Mouse (Mus musculus) embryonic facial prominence, embryonic 15.5 days (tissue): ENCODE measurements around the gene Samd4. TPM values are rescaled to one million over a fixed set of nuclear protein-coding genes. Genes with fewer than 3 reads are reported as not detected.
A peak's percentile ranks its signal among the peaks of the same experiment; 100 is the strongest.

Experiments
- ATAC-seq: fragments of 200-750 bp; cut with Nextera tagmentation; 2 replicates; pipeline ENCODE4 v1.8.0; 2017; ENCODE audit warnings: low read depth, moderate TSS enrichment; ENCODE audit not compliant: insufficient number of reproducible peaks, low FRiP score, low TSS enrichment
- H3K27ac ChIP-seq: fragments of 300-500 bp; sonication (generic); replicated peaks from 2 replicates; pipeline ENCODE4 v1.5.1; 2015; ENCODE audit warnings: mild to moderate bottlenecking, inconsistent platforms
- H3K27me3 ChIP-seq: fragments of 300-500 bp; sonication (generic); 2 replicates; pipeline ENCODE4 v1.6.1; 2015; ENCODE audit warnings: inconsistent platforms
- H3K36me3 ChIP-seq: fragments of 300-500 bp; sonication (generic); 2 replicates; pipeline ENCODE4 v1.6.1; 2015; ENCODE audit warnings: mild to moderate bottlenecking, inconsistent platforms
- H3K4me1 ChIP-seq: fragments of 300-500 bp; sonication (generic); 2 replicates; pipeline ENCODE4 v1.6.1; 2015; ENCODE audit warnings: inconsistent platforms
- H3K4me2 ChIP-seq: fragments of 300-500 bp; sonication (generic); replicated peaks from 2 replicates; pipeline ENCODE4 v1.6.1; 2015; ENCODE audit warnings: mild to moderate bottlenecking, inconsistent platforms
- H3K4me3 ChIP-seq: fragments of 300-500 bp; sonication (generic); replicated peaks from 2 replicates; pipeline ENCODE4 v1.5.1; 2015; ENCODE audit warnings: mild to moderate bottlenecking, inconsistent platforms
- H3K9ac ChIP-seq: fragments of 300-500 bp; sonication (generic); 2 replicates; pipeline ENCODE4 v1.6.1; 2015; ENCODE audit warnings: inconsistent platforms
- H3K9me3 ChIP-seq: fragments of 300-500 bp; sonication (generic); replicated peaks from 2 replicates; pipeline ENCODE4 v1.6.1; 2016; ENCODE audit warnings: inconsistent platforms
- WGBS: fragments of 180-500 bp; shearing (Covaris S2); methylation state at CpG from one replicate; pipeline ENCODE4 v1.1.7; 2015; 5-methylcytosine and 5-hydroxymethylcytosine counted together
- polyA plus RNA-seq: library from polyadenylated mRNA; unstranded; fragments of >200 nt; fragmentation: Nextera tagmentation; extraction: Ambion mirVana; gene quantifications from 2 replicates; pipeline ENCODE4 v1.2.1, GENCODE M21; 2015

Gene Samd4
- polyA plus RNA-seq, 1 experiment from 2014 or later, result 14.6 TPM

DNA sequence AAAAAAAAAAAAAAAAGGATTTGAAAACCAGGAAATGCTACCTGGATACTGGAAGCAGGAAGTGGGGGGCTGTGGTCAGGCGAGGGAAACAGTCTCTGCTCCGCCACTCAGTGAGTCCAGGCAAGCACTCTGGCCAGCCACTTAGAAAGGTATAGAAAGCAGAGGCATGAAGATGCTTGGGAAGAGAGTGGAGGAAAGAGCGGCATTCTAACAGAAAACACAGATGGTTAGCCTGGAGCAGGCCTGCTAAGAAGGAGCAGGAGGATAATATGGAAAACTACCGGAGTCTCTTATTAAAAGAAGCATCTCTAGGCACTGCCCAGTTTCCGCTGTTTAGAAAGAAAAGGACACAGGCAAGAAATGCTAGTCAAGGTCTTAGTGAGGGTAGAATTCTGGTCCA, 150.8 kb downstream of the Samd4 start:
- Histone ChIP-seq H3K36me3 (no peaks in the 10 kb centered on the region), H3K4me2 (no peak overlapping the region), H3K27ac (no peak overlapping the region), H3K9ac (no peak overlapping the region), H3K9me3 (no peaks in the 10 kb centered on the region), H3K4me1 (no peaks in the 10 kb centered on the region), H3K4me3 (no peak overlapping the region), H3K27me3 (no peaks in the 10 kb centered on the region)
- ATAC-seq, result no peak
- WGBS, result 84% methylated on average over 5 of the region's 5 CpGs

DNA sequence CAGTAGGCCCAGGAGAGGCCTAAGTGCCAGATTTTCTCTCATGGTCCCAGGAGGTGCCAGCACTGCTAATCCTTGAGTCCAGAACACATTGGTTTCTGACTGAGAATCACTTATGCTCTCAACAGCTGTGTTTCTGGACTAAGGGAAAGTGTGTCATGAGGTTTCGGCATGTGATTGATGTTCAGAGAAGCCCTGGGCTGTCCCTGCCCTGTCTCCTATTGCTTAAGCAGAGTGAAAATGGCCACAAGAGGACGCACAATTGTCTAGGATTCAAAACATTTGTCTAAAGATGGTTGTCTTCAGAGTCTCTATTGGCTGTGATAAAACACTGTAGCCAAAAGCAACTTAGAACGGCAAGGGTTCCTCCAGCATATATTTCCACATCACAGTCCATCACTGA, 159.0 kb downstream of the Samd4 start:
- ATAC-seq, result no peak
- H3K4me3 ChIP-seq, result no peak overlapping the region
- no peaks in the 10 kb centered on the region for H3K9me3 ChIP-seq
- no peak overlapping the region for H3K27ac ChIP-seq
- 88% methylated on average over 3 of the region's 3 CpGs for WGBS
- no peaks in the 10 kb centered on the region for H3K36me3 ChIP-seq
- no peak overlapping the region for H3K9ac ChIP-seq
- no peak overlapping the region for H3K4me2 ChIP-seq
- H3K4me1 ChIP-seq, result no peaks in the 10 kb centered on the region
- H3K27me3 ChIP-seq, result no peaks in the 10 kb centered on the region

DNA sequence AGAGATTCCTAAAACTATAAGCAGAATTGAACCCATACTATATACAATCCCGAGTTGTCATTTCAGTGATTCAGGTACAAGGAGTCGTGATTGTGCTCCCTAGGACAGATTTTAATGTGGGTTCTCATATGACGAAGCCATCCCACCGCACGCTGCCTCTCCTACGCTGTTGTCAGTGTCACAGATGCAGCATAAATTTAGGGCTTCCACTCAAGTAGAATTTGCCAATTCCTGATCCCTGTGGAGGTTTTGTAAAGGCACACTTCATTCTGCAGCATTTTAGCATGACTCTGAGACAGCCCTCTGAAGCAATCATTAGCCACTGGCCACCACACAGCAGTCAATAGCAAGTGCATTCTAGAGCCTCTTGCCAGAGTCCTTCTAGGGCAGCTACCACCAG, 166.4 kb downstream of the Samd4 start:
- Histone ChIP-seq H3K9ac (no peak overlapping the region), H3K9me3 (no peaks in the 10 kb centered on the region), H3K4me3 (no peak overlapping the region), H3K27me3 (no peaks in the 10 kb centered on the region), H3K36me3 (no peaks in the 10 kb centered on the region), H3K27ac (no peak overlapping the region), H3K4me2 (no peak overlapping the region), H3K4me1 (no peaks in the 10 kb centered on the region)
- no peak for ATAC-seq
- 89% methylated on average over 6 of the region's 6 CpGs for WGBS

DNA sequence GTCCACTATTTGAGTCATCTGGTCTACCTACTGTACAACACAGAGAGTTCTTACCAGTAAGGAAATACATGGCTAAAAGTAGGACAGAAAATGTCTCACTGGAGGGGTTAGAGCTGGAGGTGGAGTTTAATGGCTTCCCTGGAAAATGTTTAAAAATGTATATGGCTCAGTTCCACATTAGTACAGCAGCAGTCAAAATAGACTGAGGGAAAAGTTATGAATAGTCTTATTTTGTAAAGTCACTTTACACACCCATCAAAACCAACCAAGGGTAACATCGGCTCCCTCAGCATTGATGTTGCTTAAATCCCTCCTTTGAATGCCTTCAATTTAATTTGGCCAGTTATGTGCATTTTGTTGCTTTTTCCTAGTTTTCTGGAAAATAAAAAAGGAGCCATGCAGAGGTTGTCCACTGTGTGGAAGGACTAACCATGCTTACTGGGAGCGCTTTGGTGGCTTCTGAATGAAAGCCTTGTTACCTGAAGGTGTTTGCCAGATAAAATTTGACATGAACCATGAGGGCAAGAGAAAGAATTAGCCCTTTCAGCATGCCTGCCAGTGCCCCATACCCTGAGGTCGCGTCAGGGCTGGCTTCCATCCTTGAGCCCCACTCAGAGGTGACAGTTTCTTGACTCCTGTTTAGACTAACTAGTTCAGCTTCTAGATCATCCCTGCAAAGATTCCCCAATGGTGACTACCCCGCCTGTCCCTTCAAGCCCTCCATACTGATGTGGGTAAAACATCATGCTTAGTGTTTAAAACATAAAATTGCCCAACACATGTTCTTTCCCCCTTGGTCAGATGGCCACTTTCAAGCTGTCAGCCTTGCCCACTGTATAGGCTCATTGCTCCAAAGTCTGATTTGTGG, 169.3 kb downstream of the Samd4 start:
- Histone ChIP-seq H3K36me3 (no peaks in the 10 kb centered on the region), H3K9me3 (no peaks in the 10 kb centered on the region), H3K4me2 (no peak overlapping the region), H3K27me3 (no peaks in the 10 kb centered on the region), H3K4me1 (no peaks in the 10 kb centered on the region), H3K4me3 (no peak overlapping the region), H3K27ac (no peak overlapping the region), H3K9ac (no peak overlapping the region)
- ATAC-seq, result peak; percentile 29
- 70% methylated on average over 5 of the region's 5 CpGs for WGBS

DNA sequence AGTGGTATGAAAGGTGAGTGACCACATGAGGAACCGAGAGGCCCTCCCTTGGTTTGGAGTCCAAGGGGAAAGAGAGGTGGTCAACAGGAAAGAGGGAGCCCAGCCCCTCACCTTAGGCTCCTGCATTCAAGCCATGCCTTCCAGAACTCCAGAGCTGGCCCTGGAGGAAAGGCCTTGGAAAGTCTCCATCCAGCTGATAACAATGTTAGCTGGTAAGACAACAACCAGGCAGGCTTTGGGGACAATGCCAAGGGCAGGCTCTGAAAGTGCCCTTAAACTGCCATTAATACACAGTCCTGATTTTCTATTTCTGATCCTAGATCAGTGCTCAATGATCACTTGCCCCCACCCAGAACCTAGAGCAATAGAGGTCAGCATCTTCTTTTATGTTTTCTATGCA, 170.4 kb downstream of the Samd4 start:
- H3K4me3 ChIP-seq, result no peak overlapping the region
- no peaks in the 10 kb centered on the region for H3K27me3 ChIP-seq
- ATAC-seq, result no peak
- H3K9ac ChIP-seq, result no peak overlapping the region
- no peak overlapping the region for H3K27ac ChIP-seq
- no peak overlapping the region for H3K4me2 ChIP-seq
- H3K4me1 ChIP-seq, result no peaks in the 10 kb centered on the region
- H3K36me3 ChIP-seq, result no peaks in the 10 kb centered on the region
- WGBS, result 93% methylated on average over 1 of the region's 1 CpGs
- no peaks in the 10 kb centered on the region for H3K9me3 ChIP-seq

DNA sequence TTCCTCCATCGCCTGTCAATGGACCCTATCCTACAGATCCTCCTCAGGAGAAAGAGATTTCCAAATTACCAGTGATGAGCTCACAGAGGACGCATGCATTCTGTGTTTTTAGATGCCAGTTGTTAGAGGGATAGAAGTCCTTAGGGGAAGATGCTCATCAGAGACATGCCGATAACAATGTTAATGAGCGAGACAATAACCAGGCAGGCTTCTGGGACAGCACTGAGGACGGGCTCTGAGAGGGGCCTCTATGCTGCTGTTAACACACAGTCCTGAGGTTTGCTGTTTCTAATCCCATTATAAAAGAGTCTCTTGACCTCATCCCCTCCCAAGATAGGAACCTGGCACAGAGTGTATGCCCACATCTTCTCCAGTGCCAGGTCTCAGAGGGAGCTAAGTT, 171.2 kb downstream of the Samd4 start:
- ATAC-seq, result no peak
- Histone ChIP-seq H3K4me1 (no peaks in the 10 kb centered on the region), H3K9me3 (no peaks in the 10 kb centered on the region), H3K27me3 (no peaks in the 10 kb centered on the region), H3K36me3 (no peaks in the 10 kb centered on the region), H3K9ac (no peak overlapping the region), H3K4me3 (no peak overlapping the region), H3K27ac (no peak overlapping the region), H3K4me2 (no peak overlapping the region)
- WGBS, result 88% methylated on average over 5 of the region's 5 CpGs

DNA sequence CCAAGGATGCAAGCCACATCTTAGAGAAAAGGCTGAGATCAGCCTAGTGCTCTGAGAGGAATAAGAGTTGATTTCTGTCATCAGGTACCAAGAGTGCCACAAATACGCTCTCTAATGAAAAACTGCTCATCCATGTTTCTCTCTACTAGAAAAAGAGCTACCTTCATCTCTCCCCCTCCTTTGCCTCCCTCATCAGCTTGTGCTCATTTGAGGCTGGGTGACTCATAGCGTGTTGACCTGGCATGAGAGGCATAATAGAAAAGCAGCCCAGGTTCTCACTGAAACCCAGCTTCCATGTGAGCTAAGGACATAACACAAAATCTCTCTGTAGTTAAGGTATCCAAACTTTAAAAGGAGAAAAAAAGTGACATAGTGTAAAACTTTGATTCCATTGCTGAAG, 176.3 kb downstream of the Samd4 start:
- H3K27ac ChIP-seq, result no peak overlapping the region
- H3K9ac ChIP-seq, result no peak overlapping the region
- WGBS, result 87% methylated on average over 2 of the region's 2 CpGs
- no peaks in the 10 kb centered on the region for H3K9me3 ChIP-seq
- H3K27me3 ChIP-seq, result no peaks in the 10 kb centered on the region
- no peak overlapping the region for H3K4me2 ChIP-seq
- no peaks in the 10 kb centered on the region for H3K4me1 ChIP-seq
- no peak overlapping the region for H3K4me3 ChIP-seq
- no peak for ATAC-seq
- H3K36me3 ChIP-seq, result no peaks in the 10 kb centered on the region

DNA sequence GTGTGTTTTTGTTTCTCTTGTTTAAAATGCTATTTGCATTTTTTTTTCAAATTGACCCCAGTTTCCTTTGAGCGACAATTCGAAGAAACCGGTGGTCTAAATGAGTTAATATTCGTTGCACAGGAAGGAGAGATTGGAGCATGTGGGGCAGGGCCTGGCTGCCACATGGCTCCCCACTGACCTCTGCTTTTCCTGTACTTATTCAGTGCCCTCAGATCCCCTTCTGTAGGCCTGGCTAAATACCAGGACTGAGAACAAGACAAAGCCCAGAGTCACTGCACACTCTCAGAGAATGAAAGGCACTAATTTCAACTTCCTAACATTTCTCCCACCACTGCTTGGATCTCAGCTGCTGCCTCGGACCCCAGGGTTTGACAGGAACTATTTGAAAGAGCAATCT, 182.4 kb downstream of the Samd4 start:
- H3K4me1 ChIP-seq, result no peaks in the 10 kb centered on the region
- WGBS, result 37% methylated on average over 5 of the region's 5 CpGs
- H3K36me3 ChIP-seq, result peaks cover 11% of the 10 kb centered on the region; the same call in 1 of the 2 replicates
- no peaks in the 10 kb centered on the region for H3K27me3 ChIP-seq
- H3K4me3 ChIP-seq, result no peak overlapping the region
- H3K9me3 ChIP-seq, result no peaks in the 10 kb centered on the region
- no peak for ATAC-seq
- no peak overlapping the region for H3K4me2 ChIP-seq
- H3K27ac ChIP-seq, result no peak overlapping the region
- no peak overlapping the region for H3K9ac ChIP-seq

DNA sequence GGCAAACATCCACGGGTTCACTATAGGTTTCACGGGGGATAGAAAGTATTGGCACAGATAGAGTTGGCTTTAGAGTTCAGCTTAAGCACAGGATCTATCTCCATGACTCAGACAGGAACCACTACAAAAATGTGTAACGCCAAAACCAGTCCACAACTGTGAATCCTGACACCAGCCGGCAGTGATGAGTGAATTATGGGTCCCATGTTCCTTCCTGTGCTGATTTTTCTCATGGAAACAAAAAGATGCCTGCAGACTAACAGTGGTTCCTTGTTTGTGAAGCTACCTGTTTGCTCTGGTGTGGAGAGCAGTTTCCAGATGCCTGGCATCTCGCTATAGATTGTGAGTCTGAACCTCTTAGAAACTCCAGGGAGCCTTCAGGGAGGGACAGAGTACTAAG, 184.2 kb downstream of the Samd4 start:
- Histone ChIP-seq H3K36me3 (peaks cover 11% of the 10 kb centered on the region; the same call in 1 of the 2 replicates), H3K4me3 (no peak overlapping the region), H3K4me1 (no peaks in the 10 kb centered on the region), H3K27me3 (no peaks in the 10 kb centered on the region), H3K9ac (no peak overlapping the region), H3K4me2 (no peak overlapping the region), H3K27ac (no peak overlapping the region), H3K9me3 (no peaks in the 10 kb centered on the region)
- WGBS, result 77% methylated on average over 5 of the region's 5 CpGs
- ATAC-seq, result no peak

DNA sequence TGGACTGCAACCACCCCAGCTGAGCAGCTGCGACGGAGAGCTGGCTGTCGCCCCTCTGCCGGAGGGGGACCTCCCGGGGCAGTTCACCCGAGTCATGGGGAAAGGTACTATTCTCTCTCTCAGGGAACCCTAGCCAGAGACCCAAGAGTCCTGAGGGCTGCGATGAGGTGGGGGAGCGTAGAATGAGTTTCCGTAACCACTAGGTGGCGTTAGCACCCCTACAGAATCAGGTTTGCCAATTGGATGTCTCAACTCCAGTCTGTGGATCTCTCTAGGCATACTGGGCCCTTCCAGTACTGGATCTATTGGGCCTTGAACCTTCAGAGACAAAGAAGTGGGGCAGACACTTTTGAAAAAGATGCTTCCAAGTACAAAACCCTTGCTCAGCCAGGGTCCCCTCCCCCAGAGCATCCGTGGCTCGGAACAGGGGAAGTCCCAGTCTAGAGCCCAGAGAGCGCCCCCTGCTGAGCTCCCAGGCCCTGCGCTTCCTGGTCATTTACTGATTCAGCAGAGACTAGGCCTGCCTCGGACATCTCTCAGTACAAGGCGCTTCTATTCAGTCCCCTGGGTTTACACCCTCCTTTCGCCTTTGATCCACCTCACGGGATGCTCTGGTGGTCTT, 191.5 kb downstream of the Samd4 start:
- no peaks in the 10 kb centered on the region for H3K4me1 ChIP-seq
- no peaks in the 10 kb centered on the region for H3K9me3 ChIP-seq
- H3K4me3 ChIP-seq, result no peak overlapping the region
- ATAC-seq, result no peak
- no peaks in the 10 kb centered on the region for H3K27me3 ChIP-seq
- no peak overlapping the region for H3K27ac ChIP-seq
- no peak overlapping the region for H3K4me2 ChIP-seq
- no peak overlapping the region for H3K9ac ChIP-seq
- peaks cover 27% of the 10 kb centered on the region for H3K36me3 ChIP-seq
- 68% methylated on average over 18 of the region's 18 CpGs for WGBS

DNA sequence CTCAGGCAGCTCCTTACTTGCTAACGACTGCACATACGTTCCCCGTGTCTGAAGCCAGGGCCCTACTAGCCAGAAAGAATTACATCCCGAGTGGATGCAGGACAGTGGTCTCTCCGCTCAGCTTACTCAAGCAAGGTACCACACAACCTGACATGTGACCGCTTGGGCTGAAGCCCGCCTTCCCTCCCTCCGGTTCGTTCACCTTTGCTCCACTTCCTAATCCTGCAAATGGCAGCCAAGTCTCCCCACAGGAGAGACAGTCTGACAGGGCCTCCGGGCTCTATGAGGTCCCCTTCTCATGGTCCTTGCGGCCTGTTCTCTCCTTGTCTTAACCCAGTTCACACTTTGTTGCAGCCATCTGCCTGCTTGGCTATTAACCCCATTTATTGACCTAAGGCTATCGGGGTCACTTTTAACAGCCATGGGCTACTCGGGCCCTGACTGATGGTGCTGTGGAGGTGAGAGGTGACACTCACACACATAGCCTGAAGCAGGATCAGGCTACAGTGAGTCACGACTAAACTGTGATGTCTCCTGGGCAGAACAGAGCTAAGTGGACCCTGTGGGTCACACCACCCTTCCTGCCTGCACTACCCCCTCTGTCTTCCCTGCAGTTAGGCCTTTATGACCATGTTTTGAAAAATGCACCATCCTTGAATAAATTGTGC, 192.5 kb downstream of the Samd4 start:
- H3K27me3 ChIP-seq, result no peaks in the 10 kb centered on the region
- no peak overlapping the region for H3K4me3 ChIP-seq
- no peaks in the 10 kb centered on the region for H3K4me1 ChIP-seq
- no peak overlapping the region for H3K4me2 ChIP-seq
- peaks cover 26% of the 10 kb centered on the region for H3K36me3 ChIP-seq
- no peak overlapping the region for H3K9ac ChIP-seq
- 81% methylated on average over 14 of the region's 14 CpGs for WGBS
- ATAC-seq, result no peak
- H3K9me3 ChIP-seq, result no peaks in the 10 kb centered on the region
- H3K27ac ChIP-seq, result no peak overlapping the region
